Mouse (Mus musculus) heart, embryonic 14.5 days (tissue): ENCODE measurements around the gene Tyw5. TPM values are rescaled to one million over a fixed set of nuclear protein-coding genes. Genes with fewer than 3 reads are reported as not detected.

Source experiments
- ATAC-seq: fragments of 200-750 bp; cut with Nextera tagmentation; 2 replicates; pipeline ENCODE4 v1.8.0; 2017; ENCODE audit warnings: low read depth, moderate TSS enrichment; ENCODE audit not compliant: insufficient number of reproducible peaks, insufficient read depth, low FRiP score
- H3K27ac ChIP-seq, 2 experiments: fragments of 200-500 bp in 1 of 2; fragments of 300-500 bp in 1 of 2; sonication (generic) in 1 of 2; replicated peaks in 1 of 2; 2 replicates each; pipeline ENCODE4 v1.5.1; 2012 to 2014; ENCODE audit warnings: low read depth in 2 of 2, low read length in 2 of 2, control low read depth in 1 of 2, mild to moderate bottlenecking in 1 of 2, mixed read lengths in 1 of 2; ENCODE audit not compliant: control insufficient read depth in 1 of 2, insufficient read depth in 1 of 2
- H3K27me3 ChIP-seq: fragments of 300-500 bp; sonication (generic); 2 replicates; pipeline ENCODE4 v1.6.1; 2014; ENCODE audit warnings: mild to moderate bottlenecking, low read length, control low read depth; ENCODE audit not compliant: control insufficient read depth, insufficient read depth
- H3K36me3 ChIP-seq: fragments of 300-500 bp; sonication (generic); 2 replicates; pipeline ENCODE4 v1.6.1; 2014; ENCODE audit warnings: mild to moderate bottlenecking, control low read depth, low read length, mixed read lengths; ENCODE audit not compliant: control insufficient read depth, insufficient read depth
- H3K4me1 ChIP-seq, 2 experiments: fragments of 200-500 bp in 1 of 2; fragments of 300-500 bp in 1 of 2; sonication (generic) in 1 of 2; 2 replicates each; pipeline ENCODE4 v1.6.1; 2012 to 2014; ENCODE audit warnings: low read length in 2 of 2, control low read depth in 1 of 2, mixed read lengths in 1 of 2; ENCODE audit not compliant: control insufficient read depth in 2 of 2, insufficient read depth in 2 of 2
- H3K4me2 ChIP-seq: fragments of 300-500 bp; sonication (generic); 2 replicates; pipeline ENCODE4 v1.6.1; 2014; ENCODE audit warnings: mild to moderate bottlenecking, low read length
- H3K4me3 ChIP-seq, 2 experiments: fragments of 200-500 bp in 1 of 2; fragments of 300-500 bp in 1 of 2; sonication (generic) in 1 of 2; 2 replicates each; pipeline ENCODE4 v1.5.1; 2012 to 2014; ENCODE audit warnings: low read length in 2 of 2, mild to moderate bottlenecking in 2 of 2, control low read depth in 1 of 2, low read depth in 1 of 2, moderate library complexity in 1 of 2; ENCODE audit not compliant: control insufficient read depth in 1 of 2, insufficient read depth in 1 of 2
- H3K9ac ChIP-seq: fragments of 300-500 bp; sonication (generic); 2 replicates; pipeline ENCODE4 v1.6.1; 2014; ENCODE audit warnings: mild to moderate bottlenecking, low read length
- H3K9me3 ChIP-seq: fragments of 300-500 bp; sonication (generic); 2 replicates; pipeline ENCODE4 v1.6.1; 2016; ENCODE audit warnings: low read length, control low read depth; ENCODE audit not compliant: control insufficient read depth
- WGBS: fragments of 180-500 bp; shearing (Covaris S2); extraction: QIAGEN DNeasy Blood & Tissue Kit; methylation state at CpG from one replicate; pipeline ENCODE4 v1.1.7; 2014; 5-methylcytosine and 5-hydroxymethylcytosine counted together
- polyA plus RNA-seq: library from polyadenylated mRNA; unstranded; fragments of >200 nt; fragmentation: Nextera tagmentation; extraction: Ambion mirVana; gene quantifications from 2 replicates; pipeline ENCODE4 v1.2.1, GENCODE M21; 2014

Tyw5 gene
- polyA plus RNA-seq, 1 experiment from 2014 or later = 18.2 TPM

- ATAC-seq = no peak
- H3K36me3 ChIP-seq = no peaks in the 10 kb centered on the region
- WGBS = 84% methylated on average over 5 of the region's 5 CpGs
- no peaks in the 10 kb centered on the region for H3K4me1 ChIP-seq
- no peak overlapping the region for H3K9ac ChIP-seq
- no peaks in the 10 kb centered on the region for H3K9me3 ChIP-seq
- no peak overlapping the region for H3K4me2 ChIP-seq
- H3K27ac ChIP-seq = no peak overlapping the region
- no peak overlapping the region for H3K4me3 ChIP-seq
- H3K27me3 ChIP-seq = no peaks in the 10 kb centered on the region
Observed at GRCm38 (mm10) chr1:57358546-57358945, 48.4 kb downstream of the Tyw5 start.

- H3K4me2 ChIP-seq = no peak overlapping the region
- WGBS = 40% methylated on average over 1 of the region's 1 CpGs
- no peak for ATAC-seq
- H3K27ac ChIP-seq = no peak overlapping the region
- H3K4me3 ChIP-seq = no peak overlapping the region
- H3K9ac ChIP-seq = no peak overlapping the region
- no peaks in the 10 kb centered on the region for H3K36me3 ChIP-seq
- H3K4me1 ChIP-seq = no peaks in the 10 kb centered on the region
- H3K9me3 ChIP-seq = no peaks in the 10 kb centered on the region
- no peaks in the 10 kb centered on the region for H3K27me3 ChIP-seq
Observed at GRCm38 (mm10) chr1:57351941-57352340, 55.0 kb downstream of the Tyw5 start.

- Histone ChIP-seq H3K4me1 (no peaks in the 10 kb centered on the region), H3K9me3 (no peaks in the 10 kb centered on the region), H3K27me3 (no peaks in the 10 kb centered on the region), H3K9ac (no peak overlapping the region), H3K4me3 (no peak overlapping the region), H3K27ac (no peak overlapping the region), H3K36me3 (no peaks in the 10 kb centered on the region), H3K4me2 (no peak overlapping the region)
- no peak for ATAC-seq
Observed at GRCm38 (mm10) chr1:57347487-57347886, 59.4 kb downstream of the Tyw5 start.

GRCm38 (mm10) chr1:57341197-57341596 is 65.7 kb downstream of the Tyw5 start:
- no peak overlapping the region for H3K9ac ChIP-seq

GRCm38 (mm10) chr1:57339156-57339796 is 67.6 kb downstream of the Tyw5 start:
- 44% methylated on average over 14 of the region's 14 CpGs for WGBS
- H3K36me3 ChIP-seq = no peaks in the 10 kb centered on the region
- ATAC-seq = no peak

More at GRCm38 (mm10) chr1:57341197-57341596, 65.7 kb downstream of the Tyw5 start:
- Histone ChIP-seq H3K36me3 (no peaks in the 10 kb centered on the region), H3K4me1 (no peaks in the 10 kb centered on the region), H3K9me3 (no peaks in the 10 kb centered on the region), H3K4me3 (no peak overlapping the region), H3K27ac (no peak overlapping the region), H3K4me2 (no peak overlapping the region), H3K27me3 (no peaks in the 10 kb centered on the region)
- ATAC-seq = no peak
- WGBS = 32% methylated on average over 2 of the region's 2 CpGs

More at GRCm38 (mm10) chr1:57339156-57339796, 67.6 kb downstream of the Tyw5 start:
- Histone ChIP-seq H3K4me3 (no peak overlapping the region), H3K9ac (no peak overlapping the region), H3K4me2 (no peak overlapping the region), H3K27me3 (no peaks in the 10 kb centered on the region), H3K9me3 (no peaks in the 10 kb centered on the region), H3K4me1 (no peaks in the 10 kb centered on the region), H3K27ac (no peak overlapping the region)

Other genes starting within 250 kb of the Tyw5 start
- gene 1700066M21Rik, start 29.5 kb downstream of the Tyw5 start, polyA plus RNA-seq = 7.5 and 8.7 TPM in 2 replicates
- gene Maip1, start 773 bp downstream of the Tyw5 start, polyA plus RNA-seq = 14.6 and 15.7 TPM in 2 replicates